Mouse (Mus musculus): ENCODE data around the gene Akna.

- TF ChIP-seq CTCF (conservative IDR thresholded peaks at IDR 0.05 in 1 of 2, IDR thresholded peaks at IDR 0.05 in 1 of 2; ENCODE audit: low read depth in 2 of 2, low read length in 2 of 2): no peak
- TF ChIP-seq NELFE (IDR thresholded peaks at IDR 0.05; ENCODE audit: low read depth, low read length): no peak
- no peak for TF ChIP-seq SMC3 (IDR thresholded peaks at IDR 0.05; ENCODE audit: low read depth, low read length)
- no peak for TF ChIP-seq MAX (IDR thresholded peaks at IDR 0.05; ENCODE audit: low read length)
- TF ChIP-seq ZC3H11A (IDR thresholded peaks at IDR 0.05; ENCODE audit: low read depth, low read length): no peak
- no peak for TF ChIP-seq MXI1 (IDR thresholded peaks at IDR 0.05; ENCODE audit: low read depth, low read length)
- no peak for TF ChIP-seq ETS1 (conservative IDR thresholded peaks at IDR 0.05; ENCODE audit: low read depth, low read length)
- TF ChIP-seq POLR2A (IDR thresholded peaks at IDR 0.05; ENCODE audit: low read depth, low read length): no peak
- no peak for TF ChIP-seq TBP (conservative IDR thresholded peaks at IDR 0.05; ENCODE audit: low read depth, low read length)
- TF ChIP-seq CHD1 (IDR thresholded peaks at IDR 0.05; ENCODE audit: low read depth, low read length): no peak
- no peak for TF ChIP-seq HCFC1 (IDR thresholded peaks at IDR 0.05; ENCODE audit: low read depth, low read length)
- no peak for TF ChIP-seq JUN (IDR thresholded peaks at IDR 0.05; ENCODE audit: insufficient read depth, low read depth, low read length)
- TF ChIP-seq UBTF (IDR thresholded peaks at IDR 0.05; ENCODE audit: low read depth, low read length): no peak
- TF ChIP-seq MAZ (IDR thresholded peaks at IDR 0.05; ENCODE audit: low read depth, low read length): no peak
Observed at GRCm38 (mm10) chr4:63348524-63348923, 54.6 kb downstream of the Akna start.

Data from CH12.LX (cell line).